Mouse (Mus musculus): ENCODE measurements at regions not wholly inside any gene's neighbourhood (a gene's known extent, or its start where the extent isn't known, plus 50 kb on each side); places are given as distances from the start of the nearest gene placed in this dataset.

GRCm38 (mm10) chr11:25335667-25336066 is 874.9 kb downstream of the 5730522E02Rik start:
- no peaks in the 10 kb centered on the region for H3K9me3 ChIP-seq (ENCODE audit: control insufficient read depth, insufficient read depth, low read depth, low read length)
- H3K9ac ChIP-seq (ENCODE audit: insufficient read depth, low read depth, low read length, poor library complexity, severe bottlenecking) = no peak overlapping the region
- H3K36me3 ChIP-seq (ENCODE audit: control insufficient read depth, insufficient read depth, low read length, poor library complexity, severe bottlenecking) = no peaks in the 10 kb centered on the region
- no peak overlapping the region for H3K4me3 ChIP-seq (ENCODE audit: insufficient read depth in 1 of 2, low read depth in 1 of 2, low read length in 2 of 2, poor library complexity in 1 of 2, severe bottlenecking in 1 of 2)
- H3K27ac ChIP-seq (ENCODE audit: insufficient read depth, low read depth, low read length, poor library complexity, severe bottlenecking) = no peak overlapping the region
- in situ Hi-C loops (cut with MboI; ENCODE audit: low sequenced_read_pairs in 2 of 2, unreplicated experiment in 2 of 2) = no loop called here
- H3K4me1 ChIP-seq (ENCODE audit: control insufficient read depth in 2 of 2, insufficient read depth in 2 of 2, low read length in 2 of 2, poor library complexity in 1 of 2) = no peaks in the 10 kb centered on the region
- no peak for DNase-seq (ENCODE audit: low read depth, low spot score)
- TF ChIP-seq CHD2 (IDR thresholded peaks at IDR 0.05; ENCODE audit: low read depth, low read length) = no peak
- no peak for TF ChIP-seq ZNF384 (IDR thresholded peaks at IDR 0.05; ENCODE audit: low read depth, low read length)
- TF ChIP-seq ZC3H11A (IDR thresholded peaks at IDR 0.05; ENCODE audit: borderline replicate concordance, low read depth, low read length) = no peak
- no peak for TF ChIP-seq HCFC1 (IDR thresholded peaks at IDR 0.05; ENCODE audit: borderline replicate concordance, insufficient read depth, low read length)
- TF ChIP-seq MAFK (IDR thresholded peaks at IDR 0.05; ENCODE audit: insufficient read depth, low read depth, low read length) = no peak

- H3K27ac ChIP-seq (ENCODE audit: insufficient read depth, low read depth, low read length, poor library complexity, severe bottlenecking) = no peak overlapping the region
- no peak for DNase-seq (ENCODE audit: low read depth, low spot score)
- TF ChIP-seq ZC3H11A (IDR thresholded peaks at IDR 0.05; ENCODE audit: borderline replicate concordance, low read depth, low read length) (no peak), ZNF384 (IDR thresholded peaks at IDR 0.05; ENCODE audit: low read depth, low read length) (no peak), CHD2 (IDR thresholded peaks at IDR 0.05; ENCODE audit: low read depth, low read length) (no peak), MAFK (IDR thresholded peaks at IDR 0.05; ENCODE audit: insufficient read depth, low read depth, low read length) (no peak), HCFC1 (IDR thresholded peaks at IDR 0.05; ENCODE audit: borderline replicate concordance, insufficient read depth, low read length) (no peak)
- no peaks in the 10 kb centered on the region for H3K4me1 ChIP-seq (ENCODE audit: control insufficient read depth in 2 of 2, insufficient read depth in 2 of 2, low read length in 2 of 2, poor library complexity in 1 of 2)
- H3K9me3 ChIP-seq (ENCODE audit: control insufficient read depth, insufficient read depth, low read depth, low read length) = no peaks in the 10 kb centered on the region
- H3K36me3 ChIP-seq (ENCODE audit: control insufficient read depth, insufficient read depth, low read length, poor library complexity, severe bottlenecking) = no peaks in the 10 kb centered on the region
- H3K4me3 ChIP-seq (ENCODE audit: insufficient read depth in 1 of 2, low read depth in 1 of 2, low read length in 2 of 2, poor library complexity in 1 of 2, severe bottlenecking in 1 of 2) = no peak overlapping the region
- in situ Hi-C loops (cut with MboI; ENCODE audit: low sequenced_read_pairs in 2 of 2, unreplicated experiment in 2 of 2) = no loop called here
- H3K9ac ChIP-seq (ENCODE audit: insufficient read depth, low read depth, low read length, poor library complexity, severe bottlenecking) = no peak overlapping the region
These were observed 879.9 kb downstream of the 5730522E02Rik start for GRCm38 (mm10) chr11:25330696-25331095.

- H3K27ac ChIP-seq (ENCODE audit: insufficient read depth, low read depth, low read length, poor library complexity, severe bottlenecking) = no peak overlapping the region
- H3K4me1 ChIP-seq (ENCODE audit: control insufficient read depth in 2 of 2, insufficient read depth in 2 of 2, low read length in 2 of 2, poor library complexity in 1 of 2) = no peaks in the 10 kb centered on the region
- H3K9me3 ChIP-seq (ENCODE audit: control insufficient read depth, insufficient read depth, low read depth, low read length) = no peaks in the 10 kb centered on the region
- H3K4me3 ChIP-seq (ENCODE audit: insufficient read depth in 1 of 2, low read depth in 1 of 2, low read length in 2 of 2, poor library complexity in 1 of 2, severe bottlenecking in 1 of 2) = no peak overlapping the region
- no peak for DNase-seq (ENCODE audit: low read depth, low spot score)
- in situ Hi-C loops (cut with MboI; ENCODE audit: low sequenced_read_pairs in 2 of 2, unreplicated experiment in 2 of 2) = loop anchor here in 1 of 2 experiments (25.0 kb wide), 1 partner anchor 1285 kb away; no protein-coding TSS in a partner anchor
- no peak overlapping the region for H3K9ac ChIP-seq (ENCODE audit: insufficient read depth, low read depth, low read length, poor library complexity, severe bottlenecking)
- TF ChIP-seq MAFK (IDR thresholded peaks at IDR 0.05; ENCODE audit: insufficient read depth, low read depth, low read length) (no peak), HCFC1 (IDR thresholded peaks at IDR 0.05; ENCODE audit: borderline replicate concordance, insufficient read depth, low read length) (no peak), ZNF384 (IDR thresholded peaks at IDR 0.05; ENCODE audit: low read depth, low read length) (no peak), ZC3H11A (IDR thresholded peaks at IDR 0.05; ENCODE audit: borderline replicate concordance, low read depth, low read length) (no peak), CHD2 (IDR thresholded peaks at IDR 0.05; ENCODE audit: low read depth, low read length) (no peak)
- H3K36me3 ChIP-seq (ENCODE audit: control insufficient read depth, insufficient read depth, low read length, poor library complexity, severe bottlenecking) = no peaks in the 10 kb centered on the region
These were observed 888.1 kb downstream of the 5730522E02Rik start for GRCm38 (mm10) chr11:25322426-25322825.

GRCm38 (mm10) chr11:25321494-25321893 is 889.1 kb downstream of the 5730522E02Rik start:
- no peak for DNase-seq (ENCODE audit: low read depth, low spot score)

More at GRCm38 (mm10) chr11:25321494-25321893, 889.1 kb downstream of the 5730522E02Rik start:
- no peak for TF ChIP-seq CHD2 (IDR thresholded peaks at IDR 0.05; ENCODE audit: low read depth, low read length)
- no peak for TF ChIP-seq ZNF384 (IDR thresholded peaks at IDR 0.05; ENCODE audit: low read depth, low read length)
- no peak for TF ChIP-seq HCFC1 (IDR thresholded peaks at IDR 0.05; ENCODE audit: borderline replicate concordance, insufficient read depth, low read length)
- no peak for TF ChIP-seq ZC3H11A (IDR thresholded peaks at IDR 0.05; ENCODE audit: borderline replicate concordance, low read depth, low read length)
- TF ChIP-seq MAFK (IDR thresholded peaks at IDR 0.05; ENCODE audit: insufficient read depth, low read depth, low read length) = no peak
- no peaks in the 10 kb centered on the region for H3K9me3 ChIP-seq (ENCODE audit: control insufficient read depth, insufficient read depth, low read depth, low read length)
- in situ Hi-C loops (cut with MboI; ENCODE audit: low sequenced_read_pairs in 2 of 2, unreplicated experiment in 2 of 2) = loop anchor here in 1 of 2 experiments (25.0 kb wide), 1 partner anchor 1284 kb away; no protein-coding TSS in a partner anchor
- H3K27ac ChIP-seq (ENCODE audit: insufficient read depth, low read depth, low read length, poor library complexity, severe bottlenecking) = no peak overlapping the region
- no peak overlapping the region for H3K9ac ChIP-seq (ENCODE audit: insufficient read depth, low read depth, low read length, poor library complexity, severe bottlenecking)
- no peaks in the 10 kb centered on the region for H3K4me1 ChIP-seq (ENCODE audit: control insufficient read depth in 2 of 2, insufficient read depth in 2 of 2, low read length in 2 of 2, poor library complexity in 1 of 2)
- no peak overlapping the region for H3K4me3 ChIP-seq (ENCODE audit: insufficient read depth in 1 of 2, low read depth in 1 of 2, low read length in 2 of 2, poor library complexity in 1 of 2, severe bottlenecking in 1 of 2)
- H3K36me3 ChIP-seq (ENCODE audit: control insufficient read depth, insufficient read depth, low read length, poor library complexity, severe bottlenecking) = no peaks in the 10 kb centered on the region

All from ES-E14 (cell line).